Mouse (Mus musculus) G1E (cell line): ENCODE measurements around the gene Nrp1. TPM values are rescaled to one million over a fixed set of nuclear protein-coding genes. Genes with fewer than 3 reads are reported as not detected.

Source experiments
- ATAC-seq: 2 replicates; pipeline ENCODE4 v1.8.0; 2016; ENCODE audit warnings: mild to moderate bottlenecking; ENCODE audit not compliant: insufficient number of reproducible peaks, poor library complexity, low FRiP score, severe bottlenecking; ENCODE audit errors: extremely low read depth
- DNase-seq: peaks from one replicate; pipeline ENCODE4 v3.0.0; 2012; ENCODE audit warnings: low spot score
- H3K27me3 ChIP-seq: 2 replicates; pipeline ENCODE4 v1.6.1; 2012; ENCODE audit warnings: mild to moderate bottlenecking, low read length, inconsistent platforms; ENCODE audit not compliant: insufficient read depth
- H3K36me3 ChIP-seq: replicated peaks from 2 replicates; pipeline ENCODE3; 2012; ENCODE audit warnings: mild to moderate bottlenecking, inconsistent platforms
- H3K4me1 ChIP-seq: 2 replicates; pipeline ENCODE4 v1.6.1; 2012; ENCODE audit warnings: low read depth, low read length, inconsistent platforms, mixed read lengths; ENCODE audit not compliant: insufficient read depth
- H3K4me3 ChIP-seq: 2 replicates; pipeline ENCODE4 v1.5.1; 2012; ENCODE audit warnings: low read depth, mild to moderate bottlenecking, inconsistent platforms, low read length, moderate library complexity, mixed read lengths
- H3K9me3 ChIP-seq: replicated peaks from 2 replicates; pipeline ENCODE4 v1.6.1; 2012; ENCODE audit warnings: inconsistent platforms
- CTCF ChIP-seq: IDR thresholded peaks from 2 replicates; pipeline ENCODE4 v1.5.1; 2012; ENCODE audit warnings: low read depth, low read length, inconsistent platforms, mixed read lengths
- GATA1 ChIP-seq: IDR thresholded peaks from 2 replicates; pipeline ENCODE4 v1.6.1; 2012; ENCODE audit warnings: borderline replicate concordance, low read length, inconsistent platforms, mixed read lengths
- GATA2 ChIP-seq: IDR thresholded peaks from 2 replicates; pipeline ENCODE4 v1.6.1; 2012; ENCODE audit warnings: low read depth, low read length, inconsistent platforms, borderline replicate concordance
- POLR2AphosphoS5 ChIP-seq: IDR thresholded peaks from 2 replicates; pipeline ENCODE4 v1.6.1; 2012; ENCODE audit warnings: low read depth, low read length, inconsistent platforms; ENCODE audit not compliant: insufficient replicate concordance
- TAL1 ChIP-seq: conservative IDR thresholded peaks from 2 replicates; pipeline ENCODE4 v1.6.1; 2012; ENCODE audit warnings: low read depth, low read length, inconsistent platforms, mixed read lengths
- polyA plus RNA-seq: library from polyadenylated mRNA; stranded (reverse); fragments of >175 nt; gene quantifications from 2 replicates; pipeline ENCODE4 v1.2.3, GENCODE M21; 2012
- total RNA-seq, 2 experiments: library from RNA; stranded (forward) in 1 of 2; stranded (reverse) in 1 of 2; fragments of 200-1000 nt in 1 of 2; fragments of >200 nt in 1 of 2; fragmentation: Nextera tagmentation in 1 of 2; gene quantifications; 2 replicates each; pipeline ENCODE4 v1.2.3; 2014 to 2017

Gene Nrp1
- total and polyA plus RNA-seq, 3 experiments, result 0.38 TPM; not detected in 2

- H3K27me3 ChIP-seq, result no peaks in the 10 kb centered on the region
- no peak overlapping the region for H3K4me3 ChIP-seq
- ATAC-seq (no peak), DNase-seq (no peak)
- TF ChIP-seq GATA2, result no peak
- TF ChIP-seq CTCF, result no peak
- no peak for TF ChIP-seq TAL1
- TF ChIP-seq POLR2AphosphoS5, result no peak
- TF ChIP-seq GATA1, result no peak
- H3K4me1 ChIP-seq, result no peaks in the 10 kb centered on the region
- no peaks in the 10 kb centered on the region for H3K9me3 ChIP-seq
- H3K36me3 ChIP-seq, result no peaks in the 10 kb centered on the region
Observed at GRCm38 (mm10) chr8:128466681-128467430, 108.5 kb downstream of the Nrp1 start.

GRCm38 (mm10) chr8:128470097-128470496 is 111.7 kb downstream of the Nrp1 start:
- ATAC-seq, result no peak
- Histone ChIP-seq H3K4me3 (no peak overlapping the region), H3K36me3 (no peaks in the 10 kb centered on the region), H3K4me1 (no peaks in the 10 kb centered on the region), H3K9me3 (no peaks in the 10 kb centered on the region), H3K27me3 (no peaks in the 10 kb centered on the region)
- TF ChIP-seq GATA2, result no peak
- no peak for TF ChIP-seq CTCF
- no peak for TF ChIP-seq GATA1
- no peak for TF ChIP-seq TAL1
- TF ChIP-seq POLR2AphosphoS5, result no peak
- DNase-seq, result no peak

GRCm38 (mm10) chr8:128471186-128471585 is 112.8 kb downstream of the Nrp1 start:
- H3K9me3 ChIP-seq, result no peaks in the 10 kb centered on the region
- H3K4me3 ChIP-seq, result no peak overlapping the region
- no peaks in the 10 kb centered on the region for H3K27me3 ChIP-seq
- H3K36me3 ChIP-seq, result no peaks in the 10 kb centered on the region
- TF ChIP-seq GATA1, result no peak
- TF ChIP-seq CTCF, result no peak
- TF ChIP-seq TAL1, result no peak
- no peak for ATAC-seq
- no peak for DNase-seq
- H3K4me1 ChIP-seq, result no peaks in the 10 kb centered on the region

GRCm38 (mm10) chr8:128472871-128473270 is 114.5 kb downstream of the Nrp1 start:
- no peaks in the 10 kb centered on the region for H3K4me1 ChIP-seq
- no peak for DNase-seq
- ATAC-seq, result no peak
- no peaks in the 10 kb centered on the region for H3K36me3 ChIP-seq
- no peaks in the 10 kb centered on the region for H3K27me3 ChIP-seq
- no peak overlapping the region for H3K4me3 ChIP-seq
- no peak for TF ChIP-seq GATA2
- no peak for TF ChIP-seq GATA1
- TF ChIP-seq CTCF, result no peak
- TF ChIP-seq POLR2AphosphoS5, result no peak
- TF ChIP-seq TAL1, result no peak
- H3K9me3 ChIP-seq, result no peaks in the 10 kb centered on the region

GRCm38 (mm10) chr8:128473456-128474239 is 115.2 kb downstream of the Nrp1 start:
- H3K36me3 ChIP-seq, result no peaks in the 10 kb centered on the region
- TF ChIP-seq CTCF (no peak), GATA1 (no peak), GATA2 (no peak), TAL1 (no peak), POLR2AphosphoS5 (no peak)
- no peak for ATAC-seq
- no peaks in the 10 kb centered on the region for H3K4me1 ChIP-seq
- H3K27me3 ChIP-seq, result no peaks in the 10 kb centered on the region
- no peak for DNase-seq
- H3K4me3 ChIP-seq, result no peak overlapping the region
- H3K9me3 ChIP-seq, result no peaks in the 10 kb centered on the region

- DNase-seq (no peak), ATAC-seq (no peak)
- no peaks in the 10 kb centered on the region for H3K9me3 ChIP-seq
- no peaks in the 10 kb centered on the region for H3K36me3 ChIP-seq
- H3K4me1 ChIP-seq, result no peaks in the 10 kb centered on the region
- H3K27me3 ChIP-seq, result no peaks in the 10 kb centered on the region
- TF ChIP-seq GATA2, result no peak
- TF ChIP-seq POLR2AphosphoS5, result no peak
- TF ChIP-seq TAL1, result no peak
- no peak for TF ChIP-seq CTCF
- H3K4me3 ChIP-seq, result no peak overlapping the region
Observed at GRCm38 (mm10) chr8:128474614-128475013, 116.2 kb downstream of the Nrp1 start.
